Mouse (Mus musculus) embryonic fibroblast, embryonic 13.5 days (primary cell): Measurements from ENCODE around the gene Cers1.

Experiments
- CTCF ChIP-seq: IDR thresholded peaks from 2 replicates; pipeline ENCODE4 v1.5.1; 2011; ENCODE audit warnings: mild to moderate bottlenecking, control low read depth, low read length, moderate library complexity, borderline replicate concordance; ENCODE audit not compliant: insufficient read depth
- POLR2A ChIP-seq: IDR thresholded peaks from 2 replicates; pipeline ENCODE4 v1.6.1; 2011; ENCODE audit warnings: low read depth, mild to moderate bottlenecking, control low read depth, low read length, moderate library complexity

- TF ChIP-seq CTCF (no peak), POLR2A (no peak)
Measured at GRCm38 (mm10) chr8:70347443-70347842, 31.9 kb downstream of the Cers1 start.
